Mouse (Mus musculus) lung, embryonic 16.5 days (tissue): ENCODE results near the gene Hist1h2bj. TPM values are rescaled to one million over a fixed set of nuclear protein-coding genes. Genes with fewer than 3 reads are reported as not detected.
"Not testable (repeated sequence)": the region's sequence is repeated elsewhere in the genome, so short reads cannot be mapped to it uniquely, and the experiment has no call there.

Source experiments
- ATAC-seq: fragments of 200-750 bp; cut with Nextera tagmentation; 2 replicates; pipeline ENCODE4 v1.8.0; 2017; ENCODE audit warnings: low read depth, mild to moderate bottlenecking, moderate library complexity
- H3K27ac ChIP-seq: fragments of 300-500 bp; sonication (generic); 2 replicates; pipeline ENCODE4 v1.5.1; 2014; ENCODE audit warnings: mild to moderate bottlenecking, control low read depth, low read length
- H3K27me3 ChIP-seq: fragments of 300-500 bp; sonication (generic); 2 replicates; pipeline ENCODE4 v1.6.1; 2014; ENCODE audit warnings: low read depth, low read length, mixed read lengths; ENCODE audit not compliant: control insufficient read depth, insufficient read depth
- H3K36me3 ChIP-seq: fragments of 300-500 bp; sonication (generic); 2 replicates; pipeline ENCODE4 v1.6.1; 2014; ENCODE audit warnings: low read length; ENCODE audit not compliant: control insufficient read depth, insufficient read depth
- H3K4me1 ChIP-seq: fragments of 300-500 bp; sonication (generic); replicated peaks from 2 replicates; pipeline ENCODE4 v1.6.1; 2014; ENCODE audit warnings: low read length, mixed read lengths; ENCODE audit not compliant: control insufficient read depth, insufficient read depth
- H3K4me2 ChIP-seq: fragments of 300-500 bp; sonication (generic); 2 replicates; pipeline ENCODE4 v1.6.1; 2014; ENCODE audit warnings: low read depth, low read length, control low read depth
- H3K4me3 ChIP-seq: fragments of 300-500 bp; sonication (generic); 2 replicates; pipeline ENCODE4 v1.5.1; 2014; ENCODE audit warnings: mild to moderate bottlenecking, low read length, control low read depth
- H3K9ac ChIP-seq: fragments of 300-500 bp; sonication (generic); 2 replicates; pipeline ENCODE4 v1.6.1; 2014; ENCODE audit warnings: low read length, control low read depth
- H3K9me3 ChIP-seq: fragments of 300-500 bp; sonication (generic); 2 replicates; pipeline ENCODE4 v1.6.1; 2016; ENCODE audit warnings: low read length; ENCODE audit not compliant: control insufficient read depth
- WGBS: fragments of 180-500 bp; shearing (Covaris S2); extraction: QIAGEN DNeasy Blood & Tissue Kit; methylation state at CpG from one replicate; pipeline ENCODE4 v1.1.7; 2014; 5-methylcytosine and 5-hydroxymethylcytosine counted together
- microRNA-seq: library from miRNA; unstranded; fragments of <30 nt; microRNA quantifications from one replicate; pipeline ENCODE4, GENCODE M21; 2016
- polyA plus RNA-seq: library from polyadenylated mRNA; unstranded; fragments of >200 nt; fragmentation: Nextera tagmentation; extraction: Ambion mirVana; gene quantifications from 2 replicates; pipeline ENCODE4 v1.2.1, GENCODE M21; 2015

The Hist1h2bj gene
- polyA plus RNA-seq, 1 experiment from 2014 or later, result 12.9 TPM

- WGBS, result 71% methylated on average over 1 of the region's 1 CpGs
Observed at GRCm38 (mm10) chr13:22061422-22061821, 18.4 kb downstream of the Hist1h2bj start.

GRCm38 (mm10) chr13:22063468-22063867 is 20.5 kb downstream of the Hist1h2bj start:
- WGBS, result 30% methylated on average over 1 of the region's 1 CpGs

More at GRCm38 (mm10) chr13:22061422-22061821, 18.4 kb downstream of the Hist1h2bj start:
- Histone ChIP-seq H3K4me1 (no peaks in the 10 kb centered on the region), H3K36me3 (no peaks in the 10 kb centered on the region), H3K4me3 (no peak overlapping the region), H3K4me2 (no peak overlapping the region), H3K27ac (no peak overlapping the region), H3K9ac (no peak overlapping the region), H3K9me3 (no peaks in the 10 kb centered on the region), H3K27me3 (no peaks in the 10 kb centered on the region)
- ATAC-seq, result no peak

GRCm38 (mm10) chr13:22084140-22084539 is 41.1 kb downstream of the Hist1h2bj start, which contains the start of gene Vmn1r188:
Gene Vmn1r188 (plus strand): TSS chr13:22084440.
- H3K27ac ChIP-seq, H3K4me1 ChIP-seq, ATAC-seq, H3K9ac ChIP-seq, H3K36me3 ChIP-seq, H3K27me3 ChIP-seq, H3K4me3 ChIP-seq, H3K9me3 ChIP-seq, H3K4me2 ChIP-seq: not testable (repeated sequence)
- WGBS, result 65% methylated on average over 1 of the region's 1 CpGs

More at GRCm38 (mm10) chr13:22063468-22063867, 20.5 kb downstream of the Hist1h2bj start:
- H3K9ac ChIP-seq, result no peak overlapping the region
- no peak for ATAC-seq
- no peaks in the 10 kb centered on the region for H3K36me3 ChIP-seq
- H3K4me2 ChIP-seq, result no peak overlapping the region
- H3K4me3 ChIP-seq, result no peak overlapping the region
- no peaks in the 10 kb centered on the region for H3K27me3 ChIP-seq
- no peaks in the 10 kb centered on the region for H3K4me1 ChIP-seq
- no peak overlapping the region for H3K27ac ChIP-seq
- no peaks in the 10 kb centered on the region for H3K9me3 ChIP-seq

Small RNAs within 50 kb of the gene (microRNA-seq; reads per million reads assigned to microRNA genes)
- gene Gm26300 (not detected), gene Gm44390 (not detected), gene Gm44486 (not detected)

Other genes starting within 250 kb of the Hist1h2bj start
- gene Hist1h2bq, start 233.0 kb upstream of the Hist1h2bj start, polyA plus RNA-seq, result 24.2 and 25.0 TPM in 2 replicates
- gene Hist1h2ao, start 232.7 kb upstream of the Hist1h2bj start, polyA plus RNA-seq, result 3.4 TPM in 1 of 2 replicates, not detected in the other
- gene Hist1h4m, start 231.5 kb upstream of the Hist1h2bj start, polyA plus RNA-seq, result not detected in 2 replicates
- 19.0 and 22.4 TPM in 2 replicates for gene Hist1h4n, start 211.0 kb upstream of the Hist1h2bj start, polyA plus RNA-seq
- gene Hist1h2ap, start 209.7 kb upstream of the Hist1h2bj start, polyA plus RNA-seq, result 3,144 and 3,910 TPM in 2 replicates
- 26.3 and 29.0 TPM in 2 replicates for gene Hist1h2br, start 209.5 kb upstream of the Hist1h2bj start, polyA plus RNA-seq
- 7.9 and 12.5 TPM in 2 replicates for gene Zfp184, start 98.1 kb upstream of the Hist1h2bj start, polyA plus RNA-seq
- gene Pom121l2, start 62.0 kb upstream of the Hist1h2bj start, polyA plus RNA-seq, result 0.16 and 0.18 TPM in 2 replicates
- gene Prss16, start 33.5 kb upstream of the Hist1h2bj start, polyA plus RNA-seq, result 10.0 and 26.0 TPM in 2 replicates
- 2.3 and 15.3 TPM in 2 replicates for gene Hist1h2ah, start 7.6 kb upstream of the Hist1h2bj start, polyA plus RNA-seq
- gene Hist1h2bk, start 7.3 kb upstream of the Hist1h2bj start, polyA plus RNA-seq, result 6.6 and 7.3 TPM in 2 replicates
- gene Hist1h4i, start 1.9 kb upstream of the Hist1h2bj start, polyA plus RNA-seq, result 23.6 and 24.3 TPM in 2 replicates
- gene Hist1h2ag, start 270 bp upstream of the Hist1h2bj start, polyA plus RNA-seq, result 36.8 and 53.7 TPM in 2 replicates
- not detected in 2 replicates for gene Vmn1r188, start 41.2 kb downstream of the Hist1h2bj start, polyA plus RNA-seq
- not detected in 2 replicates for gene Vmn1r189, start 62.6 kb downstream of the Hist1h2bj start, polyA plus RNA-seq
- not detected in 2 replicates for gene Vmn1r191, start 140.8 kb downstream of the Hist1h2bj start, polyA plus RNA-seq
- gene Vmn1r192, start 147.9 kb downstream of the Hist1h2bj start, polyA plus RNA-seq, result not detected in 2 replicates
- not detected in 2 replicates for gene Vmn1r193, start 179.9 kb downstream of the Hist1h2bj start, polyA plus RNA-seq
- not detected in 2 replicates for gene Vmn1r194, start 201.0 kb downstream of the Hist1h2bj start, polyA plus RNA-seq
- gene Vmn1r195, start 227.3 kb downstream of the Hist1h2bj start, polyA plus RNA-seq, result not detected in 2 replicates
- not detected in 2 replicates for gene Vmn1r196, start 246.7 kb downstream of the Hist1h2bj start, polyA plus RNA-seq